Mouse (Mus musculus): Measurements from ENCODE around the gene Zfyve26. TPM values are rescaled to one million over a fixed set of nuclear protein-coding genes. Genes with fewer than 3 reads are reported as not detected.

The Zfyve26 gene
- polyA plus RNA-seq, 1 experiment = 2.8 TPM

- Histone ChIP-seq H3K9me3 (no peaks in the 10 kb centered on the region), H3K27me3 (replicated peaks) (no peaks in the 10 kb centered on the region), H3K4me3 (replicated peaks) (no peak overlapping the region), H3K36me3 (replicated peaks; ENCODE audit: low read length) (peaks cover 2% of the 10 kb centered on the region), H3K4me1 (peaks cover 20% of the 10 kb centered on the region)
- TF ChIP-seq FLI1 (IDR thresholded peaks at IDR 0.05; ENCODE audit: low read length) = no peak
- no peak for TF ChIP-seq GATA1 (IDR thresholded peaks at IDR 0.05; ENCODE audit: borderline replicate concordance, low read length)
Observed at GRCm38 (mm10) chr12:79320895-79321294, 24.8 kb upstream of the Zfyve26 start.

GRCm38 (mm10) chr12:79317339-79317738 lies 21.2 kb upstream of the Zfyve26 start:
- peaks cover 16% of the 10 kb centered on the region for H3K4me1 ChIP-seq
- no peak overlapping the region for H3K4me3 ChIP-seq (replicated peaks)
- peaks cover 9% of the 10 kb centered on the region for H3K36me3 ChIP-seq (replicated peaks; ENCODE audit: low read length)
- no peaks in the 10 kb centered on the region for H3K9me3 ChIP-seq
- H3K27me3 ChIP-seq (replicated peaks) = no peaks in the 10 kb centered on the region
- TF ChIP-seq FLI1 (IDR thresholded peaks at IDR 0.05; ENCODE audit: low read length) (no peak), GATA1 (IDR thresholded peaks at IDR 0.05; ENCODE audit: borderline replicate concordance, low read length) (no peak)

- no peak for TF ChIP-seq FLI1 (IDR thresholded peaks at IDR 0.05; ENCODE audit: low read length)
Observed at GRCm38 (mm10) chr12:79313721-79314120, 17.6 kb upstream of the Zfyve26 start.

GRCm38 (mm10) chr12:79306013-79306412 lies 9.9 kb upstream of the Zfyve26 start:
- TF ChIP-seq FLI1 (IDR thresholded peaks at IDR 0.05; ENCODE audit: low read length) (no peak), GATA1 (IDR thresholded peaks at IDR 0.05; ENCODE audit: borderline replicate concordance, low read length) (no peak)
- Histone ChIP-seq H3K4me3 (replicated peaks) (no peak overlapping the region), H3K27me3 (replicated peaks) (no peaks in the 10 kb centered on the region), H3K4me1 (no peaks in the 10 kb centered on the region), H3K36me3 (replicated peaks; ENCODE audit: low read length) (peaks cover 23% of the 10 kb centered on the region), H3K9me3 (no peaks in the 10 kb centered on the region)

More at GRCm38 (mm10) chr12:79313721-79314120, 17.6 kb upstream of the Zfyve26 start:
- no peaks in the 10 kb centered on the region for H3K27me3 ChIP-seq (replicated peaks)
- H3K4me3 ChIP-seq (replicated peaks) = no peak overlapping the region
- H3K4me1 ChIP-seq = no peaks in the 10 kb centered on the region
- H3K9me3 ChIP-seq = no peaks in the 10 kb centered on the region
- H3K36me3 ChIP-seq (replicated peaks; ENCODE audit: low read length) = peaks cover 9% of the 10 kb centered on the region

- no peaks in the 10 kb centered on the region for H3K4me1 ChIP-seq
- TF ChIP-seq FLI1 (IDR thresholded peaks at IDR 0.05; ENCODE audit: low read length) = no peak
- H3K27me3 ChIP-seq (replicated peaks) = no peaks in the 10 kb centered on the region
- H3K4me3 ChIP-seq (replicated peaks) = no peak overlapping the region
- H3K9me3 ChIP-seq = no peaks in the 10 kb centered on the region
- peaks cover 23% of the 10 kb centered on the region for H3K36me3 ChIP-seq (replicated peaks; ENCODE audit: low read length)
Observed at GRCm38 (mm10) chr12:79305131-79305530, 9.0 kb upstream of the Zfyve26 start.

- TF ChIP-seq FLI1 (IDR thresholded peaks at IDR 0.05; ENCODE audit: low read length) = no peak
- no peak for TF ChIP-seq GATA1 (IDR thresholded peaks at IDR 0.05; ENCODE audit: borderline replicate concordance, low read length)
Observed at GRCm38 (mm10) chr12:79301802-79302201, 5.7 kb upstream of the Zfyve26 start.

GRCm38 (mm10) chr12:79297884-79298636 lies 2.0 kb upstream of the Zfyve26 start:
- TF ChIP-seq FLI1 (IDR thresholded peaks at IDR 0.05; ENCODE audit: low read length) (no peak), GATA1 (IDR thresholded peaks at IDR 0.05; ENCODE audit: borderline replicate concordance, low read length) (no peak)
- peak overlapping the region; percentile 95 for H3K4me3 ChIP-seq (replicated peaks)
- H3K9me3 ChIP-seq = no peaks in the 10 kb centered on the region
- H3K27me3 ChIP-seq (replicated peaks) = no peaks in the 10 kb centered on the region
- peaks cover 24% of the 10 kb centered on the region for H3K4me1 ChIP-seq
- H3K36me3 ChIP-seq (replicated peaks; ENCODE audit: low read length) = peaks cover 21% of the 10 kb centered on the region

More at GRCm38 (mm10) chr12:79301802-79302201, 5.7 kb upstream of the Zfyve26 start:
- H3K4me3 ChIP-seq (replicated peaks) = no peak overlapping the region
- H3K27me3 ChIP-seq (replicated peaks) = no peaks in the 10 kb centered on the region
- H3K9me3 ChIP-seq = no peaks in the 10 kb centered on the region
- peaks cover 20% of the 10 kb centered on the region for H3K36me3 ChIP-seq (replicated peaks; ENCODE audit: low read length)
- peaks cover 8% of the 10 kb centered on the region for H3K4me1 ChIP-seq

- Histone ChIP-seq H3K4me3 (replicated peaks) (peak within 1 kb of the TSS; percentile 95), H3K4me1 (peaks cover 24% of the 10 kb centered on the region), H3K9me3 (no peaks in the 10 kb centered on the region), H3K36me3 (replicated peaks; ENCODE audit: low read length) (peaks cover 21% of the 10 kb centered on the region), H3K27me3 (replicated peaks) (no peaks in the 10 kb centered on the region)
- TF ChIP-seq GATA1 (IDR thresholded peaks at IDR 0.05; ENCODE audit: borderline replicate concordance, low read length) = no peak
- no peak for TF ChIP-seq FLI1 (IDR thresholded peaks at IDR 0.05; ENCODE audit: low read length)
Observed at GRCm38 (mm10) chr12:79297121-79297576, 1.0 kb upstream of the Zfyve26 start, which contains the start of gene Rad51b. TSS of gene Rad51b (plus strand) at chr12:79297282.

- H3K36me3 ChIP-seq (replicated peaks; ENCODE audit: low read length) = peaks cover 48% of the 10 kb centered on the region
- TF ChIP-seq GATA1 (IDR thresholded peaks at IDR 0.05; ENCODE audit: borderline replicate concordance, low read length) (no peak), FLI1 (IDR thresholded peaks at IDR 0.05; ENCODE audit: low read length) (no peak)
Observed at GRCm38 (mm10) chr12:79292874-79293273, 3.2 kb downstream of the Zfyve26 start.

GRCm38 (mm10) chr12:79282595-79282994 lies 13.5 kb downstream of the Zfyve26 start:
- Histone ChIP-seq H3K36me3 (replicated peaks; ENCODE audit: low read length) (peaks cover 98% of the 10 kb centered on the region), H3K4me3 (replicated peaks) (no peak overlapping the region), H3K9me3 (no peaks in the 10 kb centered on the region), H3K4me1 (no peaks in the 10 kb centered on the region), H3K27me3 (replicated peaks) (no peaks in the 10 kb centered on the region)
- no peak for TF ChIP-seq GATA1 (IDR thresholded peaks at IDR 0.05; ENCODE audit: borderline replicate concordance, low read length)
- no peak for TF ChIP-seq FLI1 (IDR thresholded peaks at IDR 0.05; ENCODE audit: low read length)

More at GRCm38 (mm10) chr12:79292874-79293273, 3.2 kb downstream of the Zfyve26 start:
- Histone ChIP-seq H3K9me3 (no peaks in the 10 kb centered on the region), H3K4me1 (peaks cover 20% of the 10 kb centered on the region), H3K4me3 (replicated peaks) (no peak overlapping the region), H3K27me3 (replicated peaks) (no peaks in the 10 kb centered on the region)
